Mouse (Mus musculus): ENCODE results near the gene Acot8.

The Acot8 gene

GRCm38 (mm10) chr2:164813557-164813956 is 8.9 kb upstream of the Acot8 start:
- no peak for DNase-seq (ENCODE audit: low spot score)

GRCm38 (mm10) chr2:164806614-164807013 is 1.9 kb upstream of the Acot8 start:
- DNase-seq (ENCODE audit: low spot score): no peak

GRCm38 (mm10) chr2:164805332-164805718 is 643 bp upstream of the Acot8 start:
- DNase-seq (ENCODE audit: low spot score): no peak

- no peak for DNase-seq (ENCODE audit: low spot score)
Measured at GRCm38 (mm10) chr2:164803921-164804313, 765 bp downstream of the Acot8 start.

- DNase-seq (ENCODE audit: low spot score): no peak
Measured at GRCm38 (mm10) chr2:164803201-164803920, 1.3 kb downstream of the Acot8 start.

- DNase-seq (ENCODE audit: low spot score): no peak
Measured at GRCm38 (mm10) chr2:164800252-164801004, 4.3 kb downstream of the Acot8 start.

- peak; percentile 38 for DNase-seq (ENCODE audit: low spot score)
Measured at GRCm38 (mm10) chr2:164798554-164798953, 6.1 kb downstream of the Acot8 start.

- no peak for DNase-seq (ENCODE audit: low spot score)
Measured at GRCm38 (mm10) chr2:164795868-164796267, 8.8 kb downstream of the Acot8 start.

GRCm38 (mm10) chr2:164794293-164794692 is 10.4 kb downstream of the Acot8 start:
- DNase-seq (ENCODE audit: low spot score): peak; percentile 92

- DNase-seq (ENCODE audit: low spot score): peak; percentile 43
Measured at GRCm38 (mm10) chr2:164793772-164794171, 10.9 kb downstream of the Acot8 start.

- DNase-seq (ENCODE audit: low spot score): peak; percentile 78
Measured at GRCm38 (mm10) chr2:164793236-164793635, 11.4 kb downstream of the Acot8 start.

- no peak for DNase-seq (ENCODE audit: low spot score)
Measured at GRCm38 (mm10) chr2:164792400-164793190, 12.1 kb downstream of the Acot8 start.

GRCm38 (mm10) chr2:164791841-164792261 is 12.8 kb downstream of the Acot8 start:
- DNase-seq (ENCODE audit: low spot score): no peak

- no peak for DNase-seq (ENCODE audit: low spot score)
Measured at GRCm38 (mm10) chr2:164790451-164790850, 14.2 kb downstream of the Acot8 start.

- DNase-seq (ENCODE audit: low spot score): no peak
Measured at GRCm38 (mm10) chr2:164788411-164788810, 16.3 kb downstream of the Acot8 start.

- DNase-seq (ENCODE audit: low spot score): no peak
Measured at GRCm38 (mm10) chr2:164787779-164788178, 16.9 kb downstream of the Acot8 start.

GRCm38 (mm10) chr2:164787032-164787431 is 17.6 kb downstream of the Acot8 start:
- DNase-seq (ENCODE audit: low spot score): no peak

- DNase-seq (ENCODE audit: low spot score): peak; percentile 38
Measured at GRCm38 (mm10) chr2:164786388-164786885, 18.2 kb downstream of the Acot8 start.

- DNase-seq (ENCODE audit: low spot score): peak; percentile 88
Measured at GRCm38 (mm10) chr2:164785481-164786387, 18.9 kb downstream of the Acot8 start, which contains the start of gene Snx21. TSS of gene Snx21 (plus strand) at chr2:164785823.

GRCm38 (mm10) chr2:164784869-164785420 is 19.7 kb downstream of the Acot8 start:
- no peak for DNase-seq (ENCODE audit: low spot score)
